Mouse (Mus musculus) layer of hippocampus, adult 18-20 months (tissue): Measurements from ENCODE around the gene Gm17720. TPM values are rescaled to one million over a fixed set of nuclear protein-coding genes. Genes with fewer than 3 reads are reported as not detected.
"Not testable (repeated sequence)": the region's sequence is repeated elsewhere in the genome, so short reads cannot be mapped to it uniquely, and the experiment has no call there.

Experiments used
- DNase-seq, 2 experiments: peaks; one replicate each; pipeline ENCODE4 v3.0.0; 2022; ENCODE audit warnings: low spot score in 2 of 2
- total RNA-seq, 2 experiments: library from RNA; stranded (reverse); gene quantifications; 2 replicates each; pipeline ENCODE4 v1.2.3; 2021

Gene Gm17720
- total RNA-seq, 2 experiments from 2014 or later, result not detected

DNA sequence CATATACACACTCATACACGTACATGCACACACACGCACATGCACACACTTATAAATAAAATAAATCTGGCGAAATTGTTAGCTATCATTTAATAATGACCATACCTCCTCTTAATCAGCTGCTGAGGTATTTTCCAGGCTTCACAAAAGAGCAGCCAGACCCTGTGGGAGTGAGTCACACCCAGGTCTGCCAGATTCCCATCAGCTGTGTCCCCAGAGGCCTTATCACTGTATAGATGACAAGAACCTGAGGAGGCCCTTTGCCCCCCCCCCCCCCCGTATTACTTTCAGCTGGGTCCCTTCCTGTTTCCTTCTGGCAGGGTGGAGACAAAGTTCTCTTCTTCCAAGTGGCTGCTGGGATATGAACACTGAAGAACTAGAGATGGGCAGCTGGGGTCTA lies 62.0 kb downstream of the Gm17720 start:
- DNase-seq, result no peak

DNA sequence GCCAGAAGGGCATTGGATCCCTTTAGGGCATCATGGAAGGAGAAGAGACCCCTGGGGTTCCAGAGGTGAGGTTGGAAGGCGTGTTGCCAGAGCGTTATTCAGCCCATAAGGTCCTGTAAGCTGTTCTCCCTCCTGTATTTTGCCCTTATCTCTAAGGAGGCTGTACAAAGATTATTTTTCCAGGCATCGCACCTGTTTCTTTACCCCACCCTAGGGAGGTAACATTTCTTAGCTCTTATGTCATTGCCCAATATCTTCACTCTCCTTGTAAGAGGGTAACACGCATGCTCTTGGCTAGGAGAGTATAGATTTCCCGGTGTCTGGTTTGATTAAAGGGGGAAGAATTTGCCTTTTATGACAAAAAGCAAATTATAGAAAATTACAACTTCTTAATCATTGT lies 62.9 kb downstream of the Gm17720 start, which contains the start of gene Chst4:
TSS of gene Chst4 (minus strand) at position 82 of the 400 bp plus-strand sequence.
- DNase-seq, result no peak

DNA sequence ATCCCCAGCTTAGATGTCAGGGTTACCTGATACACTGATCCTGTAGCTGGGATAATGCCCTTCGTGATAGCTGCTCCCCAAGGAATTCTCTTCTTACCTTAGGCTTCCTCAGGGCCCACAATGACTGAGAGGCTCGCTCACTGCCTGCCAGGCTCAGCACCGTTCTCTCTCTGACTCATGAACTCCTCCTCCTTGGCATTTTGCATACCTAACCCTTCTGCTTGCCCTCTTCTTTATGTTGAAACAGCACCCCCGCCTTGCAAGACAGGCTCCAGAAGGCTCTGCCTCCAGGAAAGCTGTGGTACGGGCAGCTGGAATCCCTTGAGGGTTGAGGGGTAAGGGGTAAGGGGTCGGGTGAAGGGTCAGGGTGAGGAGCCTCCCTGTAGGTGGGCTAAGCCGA lies 63.3 kb downstream of the Gm17720 start:
- no peak for DNase-seq

DNA sequence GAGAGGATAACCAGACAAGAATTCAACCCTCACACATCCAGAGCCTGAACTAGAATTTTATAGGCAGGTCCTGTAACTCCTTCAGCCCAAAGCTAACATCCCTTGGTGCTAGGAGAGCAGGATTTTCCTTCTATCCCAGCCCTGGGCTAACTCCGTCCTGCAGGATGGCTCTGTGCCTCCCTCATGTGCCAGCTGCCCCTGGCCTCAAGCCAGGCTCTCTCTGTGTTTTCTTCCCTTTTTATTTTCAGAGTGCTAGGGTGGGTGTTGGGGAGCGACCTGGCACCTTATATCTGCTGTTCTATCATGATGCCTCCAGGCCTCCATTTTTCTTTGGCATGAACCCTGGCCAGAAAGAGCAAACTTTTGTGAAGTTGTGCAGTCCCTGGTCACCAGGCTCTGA lies 66.4 kb downstream of the Gm17720 start:
- DNase-seq, result peak in 1 of 2 experiments; percentile 20

DNA sequence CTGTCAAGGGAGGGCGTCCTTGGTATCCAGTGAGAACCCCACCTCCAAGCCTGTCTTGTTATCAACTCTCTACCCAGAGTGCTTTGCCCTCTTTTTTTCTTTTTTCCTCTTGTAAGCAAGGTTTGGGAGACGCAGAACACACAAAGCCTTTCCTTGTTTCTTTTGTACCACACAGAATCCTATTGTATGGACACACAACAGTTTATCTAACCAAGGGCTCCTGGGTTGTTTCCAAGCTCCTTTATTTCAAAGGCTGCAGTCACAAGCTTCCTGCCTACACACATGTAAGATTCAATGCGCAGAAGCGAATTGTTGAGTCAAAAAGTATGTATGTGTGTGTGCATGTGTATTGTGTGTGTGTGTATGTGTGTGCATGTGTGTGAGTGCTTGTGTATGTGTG lies 68.2 kb downstream of the Gm17720 start:
- DNase-seq, result peak in 1 of 2 experiments; percentile 6

DNA sequence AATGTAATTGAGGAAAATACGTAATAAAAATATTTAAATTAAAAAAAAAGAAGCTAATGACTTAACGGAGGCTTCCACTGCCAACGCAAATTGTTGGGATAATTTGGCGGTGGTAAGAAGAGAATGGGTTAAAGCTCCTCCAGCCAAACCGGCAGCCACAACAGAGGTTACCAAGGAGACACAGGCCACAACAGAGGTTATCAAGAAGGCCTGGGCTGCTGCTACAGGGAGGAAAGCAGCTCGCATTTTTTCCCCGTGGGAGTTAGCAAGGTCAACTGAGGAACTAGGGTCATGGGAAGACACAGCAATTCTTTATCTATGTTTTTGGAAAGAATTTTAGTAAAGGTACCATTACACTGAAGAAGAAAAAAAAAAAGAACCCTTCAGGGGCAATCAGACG lies 68.8 kb downstream of the Gm17720 start:
- DNase-seq, result not testable (repeated sequence)

Other genes with a start within 250 kb of the Gm17720 start
- gene Phlpp2, start 234.2 kb downstream of the Gm17720 start, total RNA-seq, result 10 to 100 TPM; 27.9 to 28.0 TPM
- gene Marveld3, start 140.6 kb downstream of the Gm17720 start, total RNA-seq, result under 1 TPM in 1 of 2 experiments, not detected in 1; 0.18 TPM
- gene Tat, start 112.3 kb downstream of the Gm17720 start, total RNA-seq, result under 1 TPM; 0.12 to 0.15 TPM
- gene Chst4, start 63.0 kb downstream of the Gm17720 start, total RNA-seq, result not detected
- gene Zfp612, start 23.0 kb downstream of the Gm17720 start, total RNA-seq, result 10 to 100 TPM; 24.9 to 27.7 TPM
- not detected for gene Gm21964, start 1.5 kb downstream of the Gm17720 start, total RNA-seq
- gene Calb2, start 65.5 kb upstream of the Gm17720 start, total RNA-seq, result 10 to 100 TPM; 28.5 to 45.8 TPM
- gene Cmtr2, start 112.9 kb upstream of the Gm17720 start, total RNA-seq, result 1 to 10 TPM; 6.6 to 7.0 TPM
- gene Hydin, start 164.2 kb upstream of the Gm17720 start, total RNA-seq, result under 1 TPM; 0.41 to 0.64 TPM